In the genomic region with DNA sequence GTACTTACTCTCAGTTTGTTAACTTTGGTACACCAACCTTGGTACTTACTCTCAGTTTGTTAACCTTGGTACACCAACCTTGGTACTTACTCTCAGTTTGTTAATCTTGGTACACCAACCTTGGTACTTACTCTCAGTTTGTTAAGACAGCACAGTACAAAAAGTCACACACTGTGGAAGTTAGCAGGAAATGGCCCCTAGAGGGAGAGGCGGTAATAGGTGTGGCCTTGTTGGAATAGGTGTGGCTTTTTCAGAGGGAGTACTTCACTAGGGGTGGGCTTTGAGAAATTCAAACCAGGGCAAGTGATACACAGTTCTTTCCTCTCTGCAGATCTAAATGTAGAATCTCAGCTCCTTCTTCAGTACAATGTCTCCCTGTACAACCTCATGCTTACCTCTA, we compare ENCODE assay signal across 18 mouse cellular contexts.
"Had no signal": no experiment of that assay in that cellular context is flagged by ENCODE, and none has a peak within 500 bp of the region (broad histone marks: within the 10 kb centered on the region; RNA-seq: fewer than 3 reads in every experiment).

No protein-coding gene starts in this region.

- H3K9me3 ChIP-seq: limb, embryonic 10.5 days; limb, embryonic 13.5 days; liver, embryonic 12.5 days; liver, embryonic 15.5 days; lung, embryonic 15.5 days; megakaryocyte, embryonic 14.5 days had no signal

- H3K4me1 ChIP-seq: limb, embryonic 13.5 days; lung, embryonic 15.5 days had no signal

- H3K4me2 ChIP-seq: limb, embryonic 13.5 days; liver, embryonic 12.5 days; liver, embryonic 15.5 days; lung, embryonic 15.5 days; midbrain, embryonic 11.5 days had no signal

- H3K27me3 ChIP-seq: limb, embryonic 13.5 days; liver, embryonic 12.5 days; liver, embryonic 15.5 days; lung, embryonic 15.5 days; megakaryocyte, embryonic 14.5 days had no signal

- ATAC-seq: liver, embryonic 12.5 days had no signal

- H3K4me3 ChIP-seq: layer of hippocampus, adult 2 months; limb, embryonic 10.5 days; limb, embryonic 13.5 days; liver, embryonic 12.5 days; liver, embryonic 15.5 days; lung, embryonic 15.5 days; megakaryocyte, embryonic 14.5 days had no signal

- H3K36me3 ChIP-seq: liver, embryonic 12.5 days; liver, embryonic 15.5 days; lung, embryonic 15.5 days had no signal

- H3K9ac ChIP-seq: limb, embryonic 13.5 days; liver, embryonic 12.5 days; liver, embryonic 15.5 days; lung, embryonic 15.5 days had no signal

- H3K27ac ChIP-seq: kidney, postnatal 0 days; layer of hippocampus, adult 2 months; limb, embryonic 10.5 days; limb, embryonic 13.5 days; liver, embryonic 12.5 days; liver, embryonic 15.5 days; lung, embryonic 15.5 days had no signal

- DNase-seq: kidney, postnatal 25 days; layer of hippocampus, adult 9-11 months; liver; lung, adult 18-20 months; lung, postnatal 10 days; lung, postnatal 36 days; midbrain, embryonic 14.5 days; thymus, adult 18-20 months; thymus, postnatal 36 days had no signal
